In genomic region chr3:37639690-37640089, GRCm38 (mm10) we compare ENCODE assay signal across 8 mouse cellular contexts. TPM values are rescaled to one million over a fixed set of nuclear protein-coding genes. Genes with fewer than 3 reads are reported as not detected.
DNase-seq lines count a peak whose midpoint lies in the region; ATAC-seq and TF ChIP-seq lines count a peak whose summit lies in the region.

Gene Spry1 (plus strand): TSS chr3:37639947.

- peak within 1 kb of the TSS; percentile 61 for H3K4me2 ChIP-seq in embryonic facial prominence, embryonic 15.5 days (replicated peaks)
- H3K4me2 ChIP-seq in limb, embryonic 12.5 days = peak within 1 kb of the TSS; percentile 74
- H3K4me2 ChIP-seq in midbrain, embryonic 14.5 days (ENCODE audit: low read length) = peak within 1 kb of the TSS; percentile 82

- peak within 1 kb of the TSS; percentile 79 for H3K4me3 ChIP-seq in bone marrow macrophage, adult 2 months (ENCODE audit: insufficient read depth, low read length)
- H3K4me3 ChIP-seq in embryonic facial prominence, embryonic 15.5 days (replicated peaks) = peak within 1 kb of the TSS; percentile 86
- H3K4me3 ChIP-seq in limb, embryonic 12.5 days (replicated peaks) = peak within 1 kb of the TSS; percentile 85
- H3K4me3 ChIP-seq in midbrain, embryonic 14.5 days (replicated peaks; ENCODE audit: low read depth, low read length) = peak within 1 kb of the TSS; percentile 88

- H3K27me3 ChIP-seq in embryonic facial prominence, embryonic 15.5 days = no peaks in the 10 kb centered on the region
- H3K27me3 ChIP-seq in limb, embryonic 12.5 days = no peaks in the 10 kb centered on the region
- peaks cover 15% of the 10 kb centered on the region; the same call in 1 of the 2 replicates for H3K27me3 ChIP-seq in midbrain, embryonic 14.5 days (ENCODE audit: control insufficient read depth, insufficient read depth, low read length)

- peak within 1 kb of the TSS; percentile 60 for H3K9ac ChIP-seq in embryonic facial prominence, embryonic 15.5 days
- peak within 1 kb of the TSS; percentile 86 for H3K9ac ChIP-seq in limb, embryonic 12.5 days (replicated peaks)
- H3K9ac ChIP-seq in midbrain, embryonic 14.5 days (replicated peaks; ENCODE audit: low read length) = peak within 1 kb of the TSS; percentile 72

- peaks cover 18% of the 10 kb centered on the region for H3K36me3 ChIP-seq in embryonic facial prominence, embryonic 15.5 days
- H3K36me3 ChIP-seq in limb, embryonic 12.5 days = peaks cover 18% of the 10 kb centered on the region
- H3K36me3 ChIP-seq in midbrain, embryonic 14.5 days (ENCODE audit: control insufficient read depth, insufficient read depth, low read length) = 0 out of 2 replicates have a peak, but pooled peaks cover 13% of the 10 kb centered on the region

- no peak within 1 kb of the TSS for H3K27ac ChIP-seq in bone marrow macrophage, adult 2 months (ENCODE audit: insufficient read depth, low read depth, low read length)
- peak within 1 kb of the TSS; percentile 95 for H3K27ac ChIP-seq in embryonic facial prominence, embryonic 15.5 days (replicated peaks)
- peak within 1 kb of the TSS; percentile 94 for H3K27ac ChIP-seq in limb, embryonic 12.5 days
- H3K27ac ChIP-seq in midbrain, embryonic 14.5 days (replicated peaks; ENCODE audit: low read depth, low read length) = peak within 1 kb of the TSS; percentile 89

- TF ChIP-seq CTCF in bone marrow macrophage, adult 2 months (IDR thresholded peaks at IDR 0.05; ENCODE audit: low read depth, low read length) = no peak

- TF ChIP-seq POLR2A in bone marrow macrophage, adult 2 months (IDR thresholded peaks at IDR 0.05; ENCODE audit: borderline replicate concordance, low read depth, low read length) = no peak

- no peaks in the 10 kb centered on the region for H3K9me3 ChIP-seq in embryonic facial prominence, embryonic 15.5 days (replicated peaks)
- no peaks in the 10 kb centered on the region for H3K9me3 ChIP-seq in limb, embryonic 12.5 days
- H3K9me3 ChIP-seq in midbrain, embryonic 14.5 days (ENCODE audit: control insufficient read depth, low read length) = no peaks in the 10 kb centered on the region

- DNase-seq in 3T3-L1 (ENCODE audit: low read depth, low spot score) = peak; percentile 91
- peak; percentile 99 for DNase-seq in heart, adult 8-10 months (ENCODE audit: low spot score)
- DNase-seq in kidney, adult 8-10 months = peak; percentile 93 to 98
- peak; percentile 97 for DNase-seq in midbrain, embryonic 14.5 days
- DNase-seq in spleen, adult 12 weeks (ENCODE audit: low spot score) = peak; percentile 81

- under 1% methylated on average over 38 of the region's 38 CpGs for WGBS in embryonic facial prominence, embryonic 15.5 days
- WGBS in limb, embryonic 12.5 days = under 1% methylated on average over 38 of the region's 38 CpGs
- under 1% methylated on average over 38 of the region's 38 CpGs for WGBS in midbrain, embryonic 14.5 days

- no peaks in the 10 kb centered on the region for H3K4me1 ChIP-seq in bone marrow macrophage, adult 2 months (ENCODE audit: control insufficient read depth, insufficient read depth, low read length)
- H3K4me1 ChIP-seq in embryonic facial prominence, embryonic 15.5 days = peaks cover 25% of the 10 kb centered on the region
- H3K4me1 ChIP-seq in limb, embryonic 12.5 days (replicated peaks) = peaks cover 31% of the 10 kb centered on the region
- H3K4me1 ChIP-seq in midbrain, embryonic 14.5 days (ENCODE audit: control insufficient read depth, insufficient read depth, low read length) = peaks cover 13% of the 10 kb centered on the region

- ATAC-seq in embryonic facial prominence, embryonic 15.5 days (ENCODE audit: insufficient number of reproducible peaks, low FRiP score, low TSS enrichment, low read depth) = peak; percentile 87
- ATAC-seq in limb, embryonic 12.5 days (ENCODE audit: insufficient number of reproducible peaks, insufficient read depth, low FRiP score, low TSS enrichment, low read depth) = peak; percentile 83
- ATAC-seq in midbrain, embryonic 14.5 days (ENCODE audit: low FRiP score, low TSS enrichment) = peak; percentile 86

RNA-seq across cellular contexts. Expression of gene Spry1, which starts in this region (rescaled TPM):
- not detected in 2 replicates for polyA plus RNA-seq in bone marrow macrophage, adult 2 months (2012; ENCODE audit: insufficient read depth, insufficient read length, missing spikeins)
- polyA plus RNA-seq in embryonic facial prominence, embryonic 15.5 days (2015; fragmentation: Nextera tagmentation; extraction: Ambion mirVana) = 17.0 and 18.7 TPM in 2 replicates
- 10 to 100 TPM; 14.5 to 17.3 (median 15.5) TPM for total RNA-seq in heart, adult 8-10 months (2022)
- polyA plus RNA-seq in limb, embryonic 12.5 days (2016; fragmentation: Nextera tagmentation; extraction: Ambion mirVana) = 19.3 and 19.9 TPM in 2 replicates
- 7.1 and 7.2 TPM in 2 replicates for polyA plus RNA-seq in midbrain, embryonic 14.5 days (2014; fragmentation: Nextera tagmentation; extraction: Ambion mirVana)
